Mouse (Mus musculus) kidney, postnatal 14 days (tissue): ENCODE measurements around the gene Nckipsd.

Experiments used
- DNase-seq: peaks from one replicate; pipeline ENCODE4 v3.0.0; 2022; ENCODE audit warnings: mixed read lengths

The Nckipsd gene

GRCm38 (mm10) chr9:108852976-108853375 lies 44.8 kb downstream of the Nckipsd start, which contains the start of gene Slc26a6:
Gene Slc26a6, plus strand, starts transcription at chr9:108853283.
- DNase-seq, result no peak

GRCm38 (mm10) chr9:108853635-108854240 lies 45.6 kb downstream of the Nckipsd start:
- peak; percentile 94 for DNase-seq

- peak; percentile 91 for DNase-seq
Measured at GRCm38 (mm10) chr9:108854241-108854696, 46.1 kb downstream of the Nckipsd start.

- peak; percentile 36 for DNase-seq
Measured at GRCm38 (mm10) chr9:108855335-108855734, 47.2 kb downstream of the Nckipsd start.

GRCm38 (mm10) chr9:108858792-108859527 lies 50.8 kb downstream of the Nckipsd start:
- DNase-seq, result no peak
